Mouse (Mus musculus): ENCODE results near the gene Rab35. TPM values are rescaled to one million over a fixed set of nuclear protein-coding genes. Genes with fewer than 3 reads are reported as not detected.
A peak's percentile ranks its signal among the peaks of the same experiment; 100 is the strongest.

Rab35 gene
- total RNA-seq, 2 experiments from 2014 or later: 43.2 to 44.8 TPM

- no peak for DNase-seq (ENCODE audit: low spot score)
- intact Hi-C loops (cut with DNase I): no loop called here
Observed at GRCm38 (mm10) chr5:115644192-115644591, 12.5 kb downstream of the Rab35 start.

- DNase-seq (ENCODE audit: low spot score): no peak
- intact Hi-C loops (cut with DNase I): no loop called here
Observed at GRCm38 (mm10) chr5:115648876-115649275, 17.2 kb downstream of the Rab35 start.

- no peak for DNase-seq (ENCODE audit: low spot score)
- intact Hi-C loops (cut with DNase I): loop anchor here (10.0 kb wide), 1 partner anchor 375 kb away; the partner anchor contains the start of gene Prkab1
Observed at GRCm38 (mm10) chr5:115649699-115650098, 18.0 kb downstream of the Rab35 start.

GRCm38 (mm10) chr5:115650885-115651284 lies 19.2 kb downstream of the Rab35 start:
- intact Hi-C loops (cut with DNase I): loop anchor here (10.0 kb wide), 1 partner anchor 374 kb away; the partner anchor contains the start of gene Prkab1
- no peak for DNase-seq (ENCODE audit: low spot score)

DNA sequence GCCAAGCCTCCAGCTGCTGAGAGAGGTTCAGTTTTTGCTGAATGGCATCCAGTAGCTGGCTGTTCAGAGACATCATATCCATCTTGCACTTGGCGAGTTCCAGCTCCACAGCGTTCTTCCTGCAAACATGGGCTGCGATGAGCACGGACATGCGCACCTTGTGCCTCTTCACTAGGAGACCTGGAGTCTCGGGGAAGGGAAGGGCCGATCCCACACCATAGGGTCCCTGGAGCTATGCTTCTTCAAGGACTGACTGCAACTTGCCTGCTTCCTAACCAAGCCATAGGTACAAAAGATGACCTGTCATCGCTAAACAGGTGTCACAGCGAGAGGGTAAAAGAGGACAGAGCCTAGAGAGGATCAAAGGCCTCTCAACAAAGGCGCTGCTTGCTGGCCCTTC lies 20.1 kb downstream of the Rab35 start:
- intact Hi-C loops (cut with DNase I): loop anchor here (2.0 to 10.0 kb wide), 2 partner anchors 19 to 373 kb away; partner anchors contain the start of gene Prkab1

DNA sequence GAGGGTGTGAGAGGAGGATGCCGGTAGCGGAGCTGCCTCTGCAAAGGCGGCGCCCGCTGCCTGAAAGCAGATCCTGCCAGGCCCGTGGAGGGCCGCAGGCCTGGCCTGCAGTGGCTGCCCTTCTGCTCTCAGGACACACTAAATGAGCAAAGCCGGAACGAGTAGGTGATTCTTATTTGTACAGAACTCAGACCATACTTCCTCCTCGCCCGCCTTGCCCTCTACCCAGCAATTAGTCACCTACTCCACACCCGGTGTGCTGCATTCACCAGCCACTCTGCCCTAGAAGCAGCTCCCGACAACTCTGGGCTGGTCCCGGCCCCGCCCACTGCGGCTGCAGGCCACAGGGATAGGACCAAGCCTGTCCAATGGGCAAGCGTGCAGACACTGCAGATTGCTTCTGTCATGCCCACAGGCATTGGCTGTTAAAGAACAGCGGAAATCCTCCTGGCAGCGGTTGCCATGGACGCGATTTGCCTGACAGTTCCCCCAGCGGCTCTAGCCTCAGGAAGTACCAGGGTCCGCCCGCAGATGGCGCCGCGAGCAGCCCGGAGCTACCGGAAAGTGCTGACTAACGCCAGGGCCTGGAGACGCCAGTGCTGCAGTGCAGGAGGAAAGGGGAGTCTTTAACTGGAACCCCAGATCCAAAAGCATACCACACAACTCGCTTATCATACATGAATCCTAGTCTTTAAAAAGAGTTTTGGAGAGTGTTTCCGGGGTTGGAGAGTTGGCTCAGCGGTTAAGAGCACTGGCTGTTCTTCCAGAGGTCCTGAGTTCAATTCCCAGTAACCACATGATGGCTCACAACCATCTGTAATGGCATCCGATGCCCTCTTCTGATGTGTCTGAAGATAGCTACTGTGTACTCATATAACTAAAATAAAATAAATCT lies 21.2 kb downstream of the Rab35 start:
- peak; percentile 99 for DNase-seq (ENCODE audit: low spot score)
- intact Hi-C loops (cut with DNase I): loop anchor here (2.0 to 10.0 kb wide), 2 partner anchors 20 to 372 kb away; partner anchors contain the start of gene Prkab1

More for the DNA sequence above, 20.1 kb downstream of the Rab35 start:
- DNase-seq (ENCODE audit: low spot score): no peak

DNA sequence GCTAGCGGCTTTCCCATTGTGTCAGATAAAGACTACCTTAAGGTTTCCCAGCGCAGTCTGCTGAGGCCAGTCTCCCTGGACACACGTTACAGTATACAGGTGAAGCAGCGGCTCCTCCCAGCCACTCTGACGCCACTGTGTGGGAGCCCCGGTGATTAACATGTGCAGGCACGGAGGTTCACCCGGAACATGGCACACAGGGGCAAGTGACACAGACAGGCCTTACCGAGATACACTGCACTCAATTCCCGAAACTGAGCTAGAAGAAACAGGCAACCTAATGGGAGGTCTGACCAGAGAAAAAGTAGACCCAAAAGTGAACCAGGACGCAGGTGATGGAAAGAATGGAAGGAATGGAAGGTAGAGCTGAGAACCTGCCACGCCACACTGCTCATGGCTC lies 22.1 kb downstream of the Rab35 start:
- DNase-seq (ENCODE audit: low spot score): no peak
- intact Hi-C loops (cut with DNase I): loop anchor here (2.0 to 10.0 kb wide), 2 partner anchors 21 to 371 kb away; partner anchors contain the start of gene Prkab1

DNA sequence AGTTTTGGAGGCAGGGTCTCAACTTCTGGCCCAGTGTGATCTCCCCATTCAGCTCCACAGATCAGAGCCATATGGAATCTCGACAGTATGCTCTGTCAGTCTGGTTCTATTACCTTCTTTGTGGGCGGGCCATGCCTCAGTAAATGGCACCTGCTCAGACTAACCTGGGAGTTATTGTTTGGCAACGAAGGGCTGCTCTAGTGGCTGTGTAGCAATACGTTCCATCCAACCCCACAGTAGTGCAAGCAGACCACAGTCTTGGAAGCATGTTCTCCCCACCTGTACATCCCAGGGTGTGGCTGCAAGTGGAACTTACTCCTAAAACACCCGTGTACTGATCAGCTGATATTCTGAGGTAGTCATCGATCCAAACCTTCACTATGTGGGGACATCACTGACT lies 25.0 kb downstream of the Rab35 start:
- intact Hi-C loops (cut with DNase I): loop anchor here (10.0 kb wide), 1 partner anchor 368 kb away; the partner anchor contains the start of gene Prkab1

GRCm38 (mm10) chr5:115657234-115657633 lies 25.5 kb downstream of the Rab35 start:
- intact Hi-C loops (cut with DNase I): loop anchor here (10.0 kb wide), 1 partner anchor 368 kb away; the partner anchor contains the start of gene Prkab1

More for the DNA sequence above, 25.0 kb downstream of the Rab35 start:
- no peak for DNase-seq (ENCODE audit: low spot score)

GRCm38 (mm10) chr5:115658352-115658751 lies 26.6 kb downstream of the Rab35 start:
- DNase-seq (ENCODE audit: low spot score): no peak
- intact Hi-C loops (cut with DNase I): loop anchor here (10.0 kb wide), 1 partner anchor 366 kb away; the partner anchor contains the start of gene Prkab1

More at GRCm38 (mm10) chr5:115657234-115657633, 25.5 kb downstream of the Rab35 start:
- DNase-seq (ENCODE audit: low spot score): no peak

DNA sequence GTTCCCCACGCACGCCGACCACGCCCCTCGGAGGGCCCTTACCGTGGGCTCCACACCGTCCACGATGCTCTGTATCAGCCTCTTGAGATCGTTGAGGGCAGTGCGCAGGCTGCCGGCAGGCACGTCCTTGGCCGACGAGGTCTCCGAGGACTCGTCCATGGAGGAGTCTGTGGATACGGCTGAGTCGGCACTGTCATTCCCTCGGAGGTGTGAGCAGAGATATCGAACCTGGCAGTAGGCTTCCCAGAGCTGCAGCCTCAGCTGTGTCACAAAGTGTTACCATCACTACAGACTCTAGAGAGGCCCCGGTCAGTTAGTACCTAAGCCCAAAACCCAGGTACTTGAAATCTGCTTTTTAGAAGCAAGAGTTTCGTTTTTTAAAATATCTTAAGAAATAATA lies 30.9 kb downstream of the Rab35 start:
- DNase-seq (ENCODE audit: low spot score): no peak
- intact Hi-C loops (cut with DNase I): no loop called here

GRCm38 (mm10) chr5:115666366-115667065 lies 34.8 kb downstream of the Rab35 start:
- intact Hi-C loops (cut with DNase I): no loop called here
- DNase-seq (ENCODE audit: low spot score): no peak

DNA sequence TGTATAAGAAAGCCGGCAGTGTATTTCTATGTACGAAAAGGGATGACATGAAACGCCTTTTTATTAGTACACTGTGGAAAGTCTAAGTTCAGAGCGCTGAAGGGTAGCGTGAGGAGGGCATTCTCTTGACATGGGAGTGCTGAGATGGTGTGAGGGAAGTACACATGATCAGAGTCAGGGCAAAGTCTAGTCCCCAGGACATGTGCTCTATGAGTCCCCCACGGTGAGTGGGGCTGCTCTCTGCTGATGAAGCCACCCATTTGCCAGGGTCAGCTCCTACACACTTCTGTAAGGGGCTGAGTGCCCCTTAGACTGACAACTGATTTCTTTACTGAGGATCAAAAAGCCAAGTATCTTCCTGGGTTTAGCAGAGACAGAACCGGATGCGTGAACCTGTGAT lies 35.5 kb downstream of the Rab35 start:
- intact Hi-C loops (cut with DNase I): no loop called here
- DNase-seq (ENCODE audit: low spot score): no peak

- intact Hi-C loops (cut with DNase I): no loop called here
- no peak for DNase-seq (ENCODE audit: low spot score)
Observed at GRCm38 (mm10) chr5:115667894-115668293, 36.2 kb downstream of the Rab35 start.

DNA sequence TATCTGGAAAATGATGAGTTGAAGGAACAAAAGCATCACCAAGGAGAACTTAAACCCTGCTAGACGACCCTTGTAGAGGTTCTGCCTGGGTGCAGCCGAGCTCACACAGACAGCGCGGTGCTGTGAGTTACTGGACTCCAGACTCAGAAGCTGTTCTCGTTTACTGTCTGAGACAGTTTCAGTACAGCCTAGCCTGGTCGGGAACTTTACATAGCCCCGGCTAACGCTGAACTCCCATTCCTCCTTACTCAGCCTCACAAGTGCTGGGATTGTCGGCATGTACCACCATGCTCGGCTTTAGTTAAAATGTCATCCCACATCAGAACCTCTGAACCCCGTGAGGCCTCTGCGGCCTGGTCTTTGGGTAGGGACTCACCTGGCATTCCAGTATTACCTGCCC lies 37.3 kb downstream of the Rab35 start:
- DNase-seq (ENCODE audit: low spot score): no peak
- intact Hi-C loops (cut with DNase I): no loop called here

DNA sequence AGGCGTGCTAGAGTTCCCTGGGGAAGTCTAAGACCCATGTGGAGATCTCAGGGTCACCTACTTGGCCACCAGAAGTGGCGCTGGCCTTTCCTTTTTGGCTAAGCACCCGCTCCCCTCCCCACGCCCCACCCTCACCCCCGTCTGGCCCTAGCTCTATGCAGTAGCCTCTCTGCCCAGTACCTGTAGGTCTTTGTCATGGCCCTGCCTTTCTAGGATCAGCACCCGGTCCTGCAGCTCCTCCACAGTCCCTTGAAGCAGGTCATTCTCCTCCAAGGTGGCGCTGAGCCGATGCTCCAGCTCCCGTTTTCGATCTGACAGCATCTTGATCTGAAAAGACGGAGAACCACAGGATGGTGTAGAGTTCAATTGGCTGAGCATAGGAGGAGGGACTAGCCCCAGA lies 38.3 kb downstream of the Rab35 start:
- intact Hi-C loops (cut with DNase I): no loop called here
- DNase-seq (ENCODE audit: low spot score): no peak

DNA sequence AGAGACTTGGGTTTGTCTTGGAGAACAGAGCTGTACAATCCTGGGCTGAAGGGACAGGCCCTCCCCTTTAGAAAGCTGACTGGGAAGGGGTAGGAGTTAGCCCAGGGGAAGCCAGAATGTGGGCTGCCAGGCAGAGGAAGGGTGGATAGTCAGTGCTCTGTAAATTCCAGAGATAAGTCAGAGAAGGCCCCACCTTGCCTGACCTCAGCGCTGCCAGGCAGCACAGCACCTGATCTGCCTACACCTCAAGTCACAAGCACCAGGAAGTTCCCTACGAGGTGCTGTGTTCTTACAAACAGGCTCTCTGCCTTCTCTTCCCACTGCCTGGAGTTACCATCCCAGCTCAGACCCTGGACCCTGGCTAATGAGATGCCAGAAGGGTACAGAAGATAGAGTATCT lies 38.7 kb downstream of the Rab35 start:
- no peak for DNase-seq (ENCODE audit: low spot score)
- intact Hi-C loops (cut with DNase I): no loop called here

GRCm38 (mm10) chr5:115671846-115672245 lies 40.1 kb downstream of the Rab35 start:
- intact Hi-C loops (cut with DNase I): no loop called here

GRCm38 (mm10) chr5:115685126-115685525 lies 53.4 kb downstream of the Rab35 start:
- intact Hi-C loops (cut with DNase I): no loop called here
- DNase-seq (ENCODE audit: low spot score): no peak

More at GRCm38 (mm10) chr5:115671846-115672245, 40.1 kb downstream of the Rab35 start:
- no peak for DNase-seq (ENCODE audit: low spot score)

DNA sequence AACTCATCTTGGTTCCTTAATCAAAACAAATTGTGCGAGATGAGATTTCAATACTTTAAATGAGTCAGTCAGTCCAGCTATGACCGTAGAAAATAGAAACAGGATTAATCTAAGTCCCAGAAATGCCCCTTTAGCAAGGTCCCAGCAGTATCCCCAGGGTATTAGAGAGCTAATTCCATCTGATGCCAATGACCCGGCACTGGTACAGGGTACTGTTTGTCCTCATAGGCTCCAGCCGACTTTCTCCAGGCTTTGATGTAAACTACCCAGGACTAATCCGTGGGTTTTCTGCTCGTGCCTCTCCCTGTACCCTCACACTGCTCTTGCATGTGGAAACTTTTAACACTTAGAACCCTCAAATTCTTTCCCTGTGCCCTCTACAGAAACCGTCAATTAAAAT lies 55.0 kb downstream of the Rab35 start:
- intact Hi-C loops (cut with DNase I): no loop called here
- DNase-seq (ENCODE audit: low spot score): no peak

Measured in heart, postnatal 25 days (tissue).